ENCODE assay signal across 18 mouse cellular contexts in genomic region chr2:26582203-26582602, GRCm38 (mm10). TPM values are rescaled to one million over a fixed set of nuclear protein-coding genes. Genes with fewer than 3 reads are reported as not detected.
DNase-seq lines count a peak whose midpoint lies in the region; ATAC-seq and TF ChIP-seq lines count a peak whose summit lies in the region.
"Had no signal": no experiment of that assay in that cellular context is flagged by ENCODE, and none has a peak within 500 bp of the region (broad histone marks: within the 10 kb centered on the region; RNA-seq: fewer than 3 reads in every experiment).

No protein-coding gene starts in this region.

- no peak for ATAC-seq in kidney, embryonic 14.5 days (ENCODE audit: low FRiP score, low TSS enrichment)
- ATAC-seq: forebrain, postnatal 0 days; midbrain, embryonic 13.5 days; Patski had no signal

- H3K36me3 ChIP-seq in kidney, embryonic 14.5 days (ENCODE audit: control insufficient read depth, insufficient read depth, low read length), result no peaks in the 10 kb centered on the region
- H3K36me3 ChIP-seq: liver, embryonic 15.5 days; midbrain, embryonic 13.5 days; neural tube, embryonic 13.5 days had no signal

- TF ChIP-seq CTCF in cortical plate, adult 2 months (IDR thresholded peaks at IDR 0.05; ENCODE audit: extremely low read depth, insufficient read depth, low read length), result no peak

- WGBS in kidney, embryonic 14.5 days, result 51% methylated on average over 2 of the region's 2 CpGs

- DNase-seq in adrenal gland, postnatal 14 days, result peak; percentile 58
- no peak for DNase-seq in adrenal gland, adult 8-10 months
- DNase-seq in kidney, adult 8-10 months, result peak; percentile 59 to 69
- DNase-seq in lung, postnatal 10 days, result peak; percentile 76
- no peak for DNase-seq in frontal cortex, postnatal 14 days (ENCODE audit: low spot score in 2 of 2)
- DNase-seq in layer of hippocampus, postnatal 10 days (ENCODE audit: low spot score in 2 of 2), result no peak
- DNase-seq: cerebellum, postnatal 25 days; forebrain, postnatal 0 days had no signal

- no peak overlapping the region for H3K9ac ChIP-seq in kidney, embryonic 14.5 days (ENCODE audit: low read depth, low read length)
- H3K9ac ChIP-seq: forebrain, postnatal 0 days; liver, embryonic 15.5 days; midbrain, embryonic 13.5 days; neural tube, embryonic 13.5 days had no signal

- H3K27me3 ChIP-seq in kidney, embryonic 14.5 days (ENCODE audit: control insufficient read depth, insufficient read depth, low read length), result no peaks in the 10 kb centered on the region
- H3K27me3 ChIP-seq: midbrain, embryonic 13.5 days; neural tube, embryonic 13.5 days; Patski had no signal

- no peak for TF ChIP-seq POLR2A in cortical plate, adult 2 months (IDR thresholded peaks at IDR 0.05; ENCODE audit: extremely low read depth, insufficient read depth, low read length)

- no peak overlapping the region for H3K4me3 ChIP-seq in kidney, embryonic 14.5 days (ENCODE audit: low read length)
- H3K4me3 ChIP-seq in cortical plate, adult 2 months (ENCODE audit: insufficient read depth, low read length), result no peak overlapping the region
- H3K4me3 ChIP-seq: liver, embryonic 15.5 days; midbrain, embryonic 13.5 days; neural tube, embryonic 13.5 days had no signal

- 0 out of 2 replicates have a peak, but pooled peaks cover 3% of the 10 kb centered on the region for H3K4me1 ChIP-seq in kidney, embryonic 14.5 days (ENCODE audit: control insufficient read depth, insufficient read depth, low read length)
- H3K4me1 ChIP-seq in cortical plate, adult 2 months (ENCODE audit: control insufficient read depth, insufficient read depth, low read length), result no peaks in the 10 kb centered on the region

- no peak overlapping the region for H3K4me2 ChIP-seq in kidney, embryonic 14.5 days (replicated peaks; ENCODE audit: low read depth, low read length)
- H3K4me2 ChIP-seq: liver, embryonic 15.5 days; midbrain, embryonic 13.5 days; neural tube, embryonic 13.5 days had no signal

- no peak overlapping the region for H3K27ac ChIP-seq in kidney, embryonic 14.5 days (ENCODE audit: low read depth, low read length)
- peak overlapping the region; percentile 67 for H3K27ac ChIP-seq in cortical plate, adult 2 months (ENCODE audit: insufficient read depth, low read length)
- H3K27ac ChIP-seq: liver, embryonic 15.5 days; midbrain, embryonic 13.5 days had no signal

- no peaks in the 10 kb centered on the region for H3K9me3 ChIP-seq in kidney, embryonic 14.5 days (ENCODE audit: control insufficient read depth, low read length)
- H3K9me3 ChIP-seq: liver, embryonic 15.5 days; midbrain, embryonic 13.5 days; neural tube, embryonic 13.5 days had no signal

RNA-seq across cellular contexts. Expression of gene Egfl7, which starts 2.4 kb away (rescaled TPM):
- 217 and 247 TPM in 2 replicates for total RNA-seq in adrenal gland, postnatal 14 days (2021)
- total RNA-seq in adrenal gland, adult 8-10 months (2022), result 100 to 1,000 TPM; 105 to 245 (median 172) TPM
- 172 and 194 TPM in 2 replicates for polyA plus RNA-seq in kidney, embryonic 14.5 days (2014; fragmentation: Nextera tagmentation; extraction: Ambion mirVana)
- polyA plus RNA-seq in cortical plate, adult 2 months (2012; rRNA removed), result 137 and 145 TPM in 2 replicates
- total RNA-seq in layer of hippocampus, postnatal 10 days (2021), result 100 to 1,000 TPM in 1 of 2 experiments, 10 to 100 TPM in 1; 82.2 to 102 TPM

RNA-seq across cellular contexts. Expression of gene Gm20532, which starts 4.2 kb away (rescaled TPM):
- not detected in 2 replicates for total RNA-seq in adrenal gland, postnatal 14 days (2021)
- not detected for total RNA-seq in adrenal gland, adult 8-10 months (2022)
- not detected in 2 replicates for polyA plus RNA-seq in kidney, embryonic 14.5 days (2014; fragmentation: Nextera tagmentation; extraction: Ambion mirVana)
- polyA plus RNA-seq in cortical plate, adult 2 months (2012; rRNA removed), result not detected in 2 replicates
- not detected for total RNA-seq in layer of hippocampus, postnatal 10 days (2021)
- total RNA-seq: forebrain, postnatal 0 days; granulocyte monocyte progenitor cell, adult 5-6 weeks; left cerebral cortex, adult 8-10 months had no signal
- polyA plus RNA-seq: brain, embryonic 14.5 days; forebrain, postnatal 0 days; liver, embryonic 15.5 days; midbrain, embryonic 13.5 days; neural tube, embryonic 13.5 days; Patski; stomach, embryonic 16.5 days had no signal

RNA-seq across cellular contexts. Expression of gene Agpat2, which starts 22.0 kb away (rescaled TPM):
- total RNA-seq in adrenal gland, postnatal 14 days (2021), result 271 and 405 TPM in 2 replicates
- 100 to 1,000 TPM in 3 of 4 experiments, 10 to 100 TPM in 1; 86.0 to 354 (median 247) TPM for total RNA-seq in adrenal gland, adult 8-10 months (2022)
- 30.0 and 41.4 TPM in 2 replicates for polyA plus RNA-seq in kidney, embryonic 14.5 days (2014; fragmentation: Nextera tagmentation; extraction: Ambion mirVana)
- 2.3 TPM in 2 replicates for polyA plus RNA-seq in cortical plate, adult 2 months (2012; rRNA removed)
- total RNA-seq in layer of hippocampus, postnatal 10 days (2021), result 1 to 10 TPM; 2.1 to 2.5 TPM

RNA-seq across cellular contexts. Expression of gene Fam69b, which starts 46.1 kb away (rescaled TPM):
- 10.0 and 12.3 TPM in 2 replicates for total RNA-seq in adrenal gland, postnatal 14 days (2021)
- total RNA-seq in adrenal gland, adult 8-10 months (2022), result 10 to 100 TPM in 2 of 4 experiments, 1 to 10 TPM in 2; 9.1 to 11.9 (median 10.4) TPM
- polyA plus RNA-seq in kidney, embryonic 14.5 days (2014; fragmentation: Nextera tagmentation; extraction: Ambion mirVana), result 30.3 and 39.1 TPM in 2 replicates
- polyA plus RNA-seq in cortical plate, adult 2 months (2012; rRNA removed), result 88.8 and 95.7 TPM in 2 replicates
- 10 to 100 TPM; 75.0 to 82.7 TPM for total RNA-seq in layer of hippocampus, postnatal 10 days (2021)

Comparison
In these comparisons a context has a peak if more than half of its experiments do, and no peak if none do; other contexts are left out.
1. DNase-seq: peak in adrenal gland, postnatal 14 days (single experiment), kidney, adult 8-10 months (2 of 2) and lung, postnatal 10 days (single experiment); none in adrenal gland, adult 8-10 months (single experiment), frontal cortex, postnatal 14 days (0 of 2) and layer of hippocampus, postnatal 10 days (0 of 2).
2. RNA of gene Agpat2, which starts 22.0 kb away (total RNA-seq): 271 to 405 TPM in adrenal gland, postnatal 14 days and 86.0 to 354 TPM in adrenal gland, adult 8-10 months; 2.1 to 2.5 TPM in layer of hippocampus, postnatal 10 days; every median in the first group is over 10 times any median in the second.